Mouse (Mus musculus): ENCODE data around the gene 1700001O22Rik. TPM values are rescaled to one million over a fixed set of nuclear protein-coding genes. Genes with fewer than 3 reads are reported as not detected.
A peak's percentile ranks its signal among the peaks of the same experiment; 100 is the strongest.

Gene 1700001O22Rik
- polyA plus RNA-seq, 1 experiment from 2014 or later: 2.0 TPM

- Histone ChIP-seq H3K27ac (no peak overlapping the region), H3K4me2 (replicated peaks) (no peak overlapping the region), H3K4me3 (no peak overlapping the region), H3K9me3 (peaks cover 7% of the 10 kb centered on the region; the same call in 1 of the 2 replicates), H3K36me3 (no peaks in the 10 kb centered on the region; the same call in 1 of the 2 replicates), H3K4me1 (peaks cover 37% of the 10 kb centered on the region), H3K27me3 (replicated peaks) (no peaks in the 10 kb centered on the region), H3K9ac (no peak overlapping the region)
- ATAC-seq (ENCODE audit: low FRiP score, low read depth): no peak
- WGBS: 90% methylated on average over 10 of the region's 10 CpGs
Observed at GRCm38 (mm10) chr2:30756962-30757715, 46.3 kb downstream of the 1700001O22Rik start.

GRCm38 (mm10) chr2:30755985-30756765 is 47.3 kb downstream of the 1700001O22Rik start:
- no peak for ATAC-seq (ENCODE audit: low FRiP score, low read depth)

DNA sequence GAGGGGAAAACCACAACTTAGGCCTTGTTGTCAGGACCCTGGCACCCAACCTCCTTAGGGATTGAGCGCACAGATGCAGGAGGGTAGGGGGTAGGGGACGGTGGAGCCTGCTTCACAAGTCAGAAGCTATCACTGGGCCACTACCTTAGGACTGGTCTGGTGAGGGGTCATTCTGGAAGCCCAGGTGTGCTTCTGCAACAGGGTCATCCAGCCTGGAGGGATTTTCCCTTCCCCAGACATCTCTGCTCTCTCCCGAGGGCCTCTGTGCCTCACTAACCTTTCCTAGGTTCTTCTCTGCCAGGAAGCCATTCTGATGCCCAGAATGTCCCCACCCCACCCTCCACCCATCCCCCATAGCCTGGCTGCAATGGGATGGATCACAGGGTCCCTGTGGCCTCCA is 48.6 kb downstream of the 1700001O22Rik start:
- Histone ChIP-seq H3K36me3 (no peaks in the 10 kb centered on the region; the same call in 1 of the 2 replicates), H3K9me3 (peaks cover 7% of the 10 kb centered on the region; the same call in 1 of the 2 replicates), H3K27me3 (replicated peaks) (no peaks in the 10 kb centered on the region), H3K9ac (no peak overlapping the region), H3K27ac (no peak overlapping the region), H3K4me2 (replicated peaks) (no peak overlapping the region), H3K4me3 (no peak overlapping the region), H3K4me1 (peaks cover 28% of the 10 kb centered on the region)
- ATAC-seq (ENCODE audit: low FRiP score, low read depth): no peak
- 86% methylated on average over 3 of the region's 3 CpGs for WGBS

More at GRCm38 (mm10) chr2:30755985-30756765, 47.3 kb downstream of the 1700001O22Rik start:
- Histone ChIP-seq H3K9me3 (peaks cover 7% of the 10 kb centered on the region; the same call in 1 of the 2 replicates), H3K27ac (no peak overlapping the region), H3K36me3 (no peaks in the 10 kb centered on the region; the same call in 1 of the 2 replicates), H3K4me3 (no peak overlapping the region), H3K4me2 (replicated peaks) (no peak overlapping the region), H3K27me3 (replicated peaks) (no peaks in the 10 kb centered on the region), H3K9ac (no peak overlapping the region), H3K4me1 (peaks cover 37% of the 10 kb centered on the region)
- 95% methylated on average over 6 of the region's 6 CpGs for WGBS

- 20% methylated on average over 18 of the region's 18 CpGs for WGBS
- H3K4me3 ChIP-seq: no peak overlapping the region
- H3K9ac ChIP-seq: no peak overlapping the region
- H3K4me1 ChIP-seq: peaks cover 11% of the 10 kb centered on the region
- H3K9me3 ChIP-seq: peaks cover 7% of the 10 kb centered on the region; the same call in 1 of the 2 replicates
- no peaks in the 10 kb centered on the region; the same call in 1 of the 2 replicates for H3K36me3 ChIP-seq
- no peak overlapping the region for H3K4me2 ChIP-seq (replicated peaks)
- H3K27me3 ChIP-seq (replicated peaks): no peaks in the 10 kb centered on the region
- no peak overlapping the region for H3K27ac ChIP-seq
- no peak for ATAC-seq (ENCODE audit: low FRiP score, low read depth)
Observed at GRCm38 (mm10) chr2:30753219-30753618, 50.2 kb downstream of the 1700001O22Rik start.

GRCm38 (mm10) chr2:30752471-30752870 is 51.0 kb downstream of the 1700001O22Rik start:
- Histone ChIP-seq H3K9me3 (peaks cover 7% of the 10 kb centered on the region; the same call in 1 of the 2 replicates), H3K36me3 (no peaks in the 10 kb centered on the region; the same call in 1 of the 2 replicates), H3K27me3 (replicated peaks) (no peaks in the 10 kb centered on the region), H3K4me3 (no peak overlapping the region), H3K9ac (no peak overlapping the region), H3K4me2 (replicated peaks) (no peak overlapping the region), H3K4me1 (peaks cover 5% of the 10 kb centered on the region), H3K27ac (no peak overlapping the region)
- WGBS: 96% methylated on average over 5 of the region's 5 CpGs
- no peak for ATAC-seq (ENCODE audit: low FRiP score, low read depth)

GRCm38 (mm10) chr2:30750025-30750424 is 53.4 kb downstream of the 1700001O22Rik start:
- Histone ChIP-seq H3K27me3 (replicated peaks) (no peaks in the 10 kb centered on the region), H3K9me3 (no peaks in the 10 kb centered on the region), H3K27ac (peak overlapping the region; percentile 54; the same call in 1 of the 2 replicates), H3K4me2 (replicated peaks) (no peak overlapping the region), H3K4me3 (no peak overlapping the region), H3K9ac (no peak overlapping the region), H3K4me1 (peaks cover 5% of the 10 kb centered on the region; the same call in 1 of the 2 replicates), H3K36me3 (no peaks in the 10 kb centered on the region)
- no peak for ATAC-seq (ENCODE audit: low FRiP score, low read depth)
- 38% methylated on average over 5 of the region's 5 CpGs for WGBS

DNA sequence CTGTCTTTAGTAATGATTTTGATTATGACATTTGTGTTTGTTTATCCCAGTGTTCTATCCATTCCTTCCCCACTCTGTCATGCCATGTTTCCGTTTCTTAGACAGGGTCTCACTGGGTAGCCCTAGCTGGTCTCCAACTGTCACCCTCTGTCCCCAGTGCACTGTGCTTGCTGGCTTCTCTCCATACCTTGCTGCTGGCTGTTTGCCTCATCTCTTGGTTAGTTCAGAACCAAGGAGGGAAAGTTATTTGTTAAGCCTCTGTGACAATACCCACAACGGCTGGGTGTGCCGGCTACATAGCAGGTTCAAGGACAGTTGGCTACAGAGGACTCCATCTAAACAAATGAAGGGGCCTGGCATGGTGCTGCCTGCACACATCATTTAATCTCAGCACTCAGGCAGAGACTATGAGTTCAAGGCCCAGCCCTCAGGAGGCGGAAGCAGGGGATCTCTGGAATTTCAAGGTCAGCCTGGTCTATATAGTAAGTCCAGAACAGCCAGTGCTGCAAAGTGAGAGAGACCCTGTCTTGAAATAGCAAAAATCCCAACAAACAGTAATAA is 55.8 kb downstream of the 1700001O22Rik start:
- H3K9ac ChIP-seq: no peak overlapping the region
- H3K4me2 ChIP-seq (replicated peaks): no peak overlapping the region
- H3K27ac ChIP-seq: no peak overlapping the region
- no peak for ATAC-seq (ENCODE audit: low FRiP score, low read depth)
- H3K4me3 ChIP-seq: no peak overlapping the region
- H3K27me3 ChIP-seq (replicated peaks): no peaks in the 10 kb centered on the region
- 90% methylated on average over 4 of the region's 4 CpGs for WGBS
- peaks cover 21% of the 10 kb centered on the region for H3K4me1 ChIP-seq
- H3K36me3 ChIP-seq: no peaks in the 10 kb centered on the region
- no peaks in the 10 kb centered on the region for H3K9me3 ChIP-seq

Other genes starting within 250 kb of the 1700001O22Rik start
- 0.57 and 1.3 TPM in 2 replicates for gene Cstad, start 208.6 kb downstream of the 1700001O22Rik start, polyA plus RNA-seq (2016; fragmentation: Nextera tagmentation; extraction: Ambion mirVana)
- 111 and 119 TPM in 2 replicates for gene Ntmt1, start 4.2 kb upstream of the 1700001O22Rik start, polyA plus RNA-seq (2016; fragmentation: Nextera tagmentation; extraction: Ambion mirVana)
- 38.0 and 41.3 TPM in 2 replicates for gene Asb6, start 26.7 kb upstream of the 1700001O22Rik start, polyA plus RNA-seq (2016; fragmentation: Nextera tagmentation; extraction: Ambion mirVana)
- gene Prrx2, start 31.3 kb upstream of the 1700001O22Rik start, polyA plus RNA-seq (2016; fragmentation: Nextera tagmentation; extraction: Ambion mirVana): 9.8 and 11.3 TPM in 2 replicates
- gene Ptges, start 126.2 kb upstream of the 1700001O22Rik start, polyA plus RNA-seq (2016; fragmentation: Nextera tagmentation; extraction: Ambion mirVana): 2.9 and 3.7 TPM in 2 replicates
- gene Tor1b, start 149.3 kb upstream of the 1700001O22Rik start, polyA plus RNA-seq (2016; fragmentation: Nextera tagmentation; extraction: Ambion mirVana): 20.4 and 20.7 TPM in 2 replicates
- 80.9 and 91.1 TPM in 2 replicates for gene Tor1a, start 164.3 kb upstream of the 1700001O22Rik start, polyA plus RNA-seq (2016; fragmentation: Nextera tagmentation; extraction: Ambion mirVana)
- 81.7 and 85.0 TPM in 2 replicates for gene BC005624, start 178.5 kb upstream of the 1700001O22Rik start, polyA plus RNA-seq (2016; fragmentation: Nextera tagmentation; extraction: Ambion mirVana)
- gene Usp20, start 178.6 kb upstream of the 1700001O22Rik start, polyA plus RNA-seq (2016; fragmentation: Nextera tagmentation; extraction: Ambion mirVana): 42.3 and 43.0 TPM in 2 replicates

All from neural tube, embryonic 12.5 days (tissue).